Mouse (Mus musculus) liver, postnatal 0 days (tissue): ENCODE measurements around the gene Borcs7. TPM values are rescaled to one million over a fixed set of nuclear protein-coding genes. Genes with fewer than 3 reads are reported as not detected.
A peak's percentile ranks its signal among the peaks of the same experiment; 100 is the strongest.

Source experiments
- ATAC-seq: fragments of 200-750 bp; cut with Nextera tagmentation; 2 replicates; pipeline ENCODE4 v1.8.0; 2017; ENCODE audit warnings: mild to moderate bottlenecking, moderate library complexity
- DNase-seq: peaks from one replicate; pipeline ENCODE4 v3.0.0-alpha.2; 2016
- H3K27ac ChIP-seq: fragments of 300-500 bp; sonication (generic); 2 replicates; pipeline ENCODE4 v1.5.1; 2014; ENCODE audit warnings: antibody characterized with exemption, moderate library complexity, mild to moderate bottlenecking, low read depth
- H3K27me3 ChIP-seq: fragments of 300-500 bp; sonication (generic); 2 replicates; pipeline ENCODE4 v1.6.1; 2014; ENCODE audit warnings: low read length, control low read depth, mixed read lengths; ENCODE audit not compliant: insufficient read depth
- H3K36me3 ChIP-seq: fragments of 300-500 bp; sonication (generic); replicated peaks from 2 replicates; pipeline ENCODE4 v1.6.1; 2014; ENCODE audit warnings: mild to moderate bottlenecking, control low read depth, low read length, moderate library complexity, mixed read lengths; ENCODE audit not compliant: insufficient read depth
- H3K4me1 ChIP-seq: fragments of 300-500 bp; sonication (generic); 2 replicates; pipeline ENCODE4 v1.6.1; 2014; ENCODE audit warnings: antibody characterized with exemption, mild to moderate bottlenecking, control low read depth; ENCODE audit not compliant: insufficient read depth
- H3K4me2 ChIP-seq: fragments of 300-500 bp; sonication (generic); 2 replicates; pipeline ENCODE4 v1.6.1; 2014; ENCODE audit warnings: low read depth, mild to moderate bottlenecking, low read length, moderate library complexity, mixed read lengths
- H3K4me3 ChIP-seq: fragments of 300-500 bp; sonication (generic); 2 replicates; pipeline ENCODE4 v1.5.1; 2014; ENCODE audit warnings: low read depth, low read length
- H3K9ac ChIP-seq: fragments of 300-500 bp; sonication (generic); replicated peaks from 2 replicates; pipeline ENCODE4 v1.6.1; 2014; ENCODE audit warnings: mild to moderate bottlenecking, moderate library complexity
- H3K9me3 ChIP-seq: fragments of 300-500 bp; sonication (generic); 2 replicates; pipeline ENCODE4 v1.6.1; 2016; ENCODE audit warnings: mild to moderate bottlenecking, control low read depth, low read length, mixed read lengths
- CTCF ChIP-seq: sonication (generic); IDR thresholded peaks from 2 replicates; pipeline ENCODE4 v1.5.1; 2016; ENCODE audit warnings: antibody characterized with exemption, low read depth
- EP300 ChIP-seq: IDR thresholded peaks from 2 replicates; pipeline ENCODE4 v1.6.1; 2016; ENCODE audit warnings: antibody characterized with exemption, low read depth, mild to moderate bottlenecking
- whole genome bisulfite sequencing: fragments of 180-500 bp; shearing (Covaris S2); extraction: QIAGEN DNeasy Blood & Tissue Kit; methylation state at CpG from one replicate; pipeline ENCODE4 v1.1.7; 2014; ENCODE audit not compliant: insufficient replicate concordance; 5-methylcytosine and 5-hydroxymethylcytosine counted together
- polyA plus RNA-seq: library from polyadenylated mRNA; unstranded; fragments of >200 nt; fragmentation: Nextera tagmentation; extraction: Ambion mirVana; gene quantifications from 2 replicates; pipeline ENCODE4 v1.2.1, GENCODE M21; 2015

The Borcs7 gene
- polyA plus RNA-seq, 1 experiment from 2014 or later = 7.1 TPM

GRCm38 (mm10) chr19:46644793-46645602 is 44.7 kb upstream of the Borcs7 start:
- 50% methylated on average over 12 of the region's 12 CpGs for WGBS
- peak overlapping the region; percentile 81 for H3K27ac ChIP-seq
- 0 out of 2 replicates have a peak overlapping the region, but pooled peaks have one; percentile 22 for H3K4me2 ChIP-seq
- no peaks in the 10 kb centered on the region for H3K27me3 ChIP-seq
- no peaks in the 10 kb centered on the region for H3K9me3 ChIP-seq
- TF ChIP-seq EP300 (no peak), CTCF (no peak)
- DNase-seq (no peak), ATAC-seq (peak; percentile 9; the same call in 1 of the 2 replicates)
- H3K36me3 ChIP-seq = peaks cover 42% of the 10 kb centered on the region
- H3K4me1 ChIP-seq = peaks cover 68% of the 10 kb centered on the region
- H3K4me3 ChIP-seq = no peak overlapping the region
- peak overlapping the region; percentile 3 for H3K9ac ChIP-seq

DNA sequence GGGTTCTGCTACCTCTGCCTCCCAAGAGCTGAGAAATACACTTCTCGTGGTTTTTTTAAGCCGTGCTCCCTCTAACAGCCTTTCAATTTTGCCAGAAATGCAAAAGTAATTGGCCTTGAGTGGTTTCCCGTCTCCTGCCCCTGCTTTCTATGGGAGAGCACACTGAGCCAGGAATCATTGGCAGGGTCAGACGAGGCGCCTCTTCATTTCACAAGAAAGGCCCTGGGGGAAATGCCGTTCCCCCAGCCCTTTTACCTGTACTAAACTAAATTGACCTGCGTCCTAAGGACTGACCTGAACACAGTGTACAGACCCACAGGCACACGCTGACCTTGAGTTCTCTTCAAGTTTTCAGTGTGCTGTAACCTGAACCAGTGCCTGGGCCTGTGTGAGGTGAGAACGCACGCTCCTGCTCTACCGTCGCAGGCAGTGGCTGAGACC is 43.6 kb upstream of the Borcs7 start:
- Histone ChIP-seq H3K9me3 (no peaks in the 10 kb centered on the region), H3K9ac (no peak overlapping the region), H3K36me3 (peaks cover 37% of the 10 kb centered on the region), H3K4me2 (no peak overlapping the region), H3K27ac (peak overlapping the region; percentile 81), H3K27me3 (no peaks in the 10 kb centered on the region), H3K4me3 (no peak overlapping the region), H3K4me1 (peaks cover 60% of the 10 kb centered on the region)
- peak; percentile 72 for ATAC-seq
- no peak for DNase-seq
- 65% methylated on average over 12 of the region's 12 CpGs for WGBS
- TF ChIP-seq CTCF = no peak
- peak; percentile 62 for TF ChIP-seq EP300

DNA sequence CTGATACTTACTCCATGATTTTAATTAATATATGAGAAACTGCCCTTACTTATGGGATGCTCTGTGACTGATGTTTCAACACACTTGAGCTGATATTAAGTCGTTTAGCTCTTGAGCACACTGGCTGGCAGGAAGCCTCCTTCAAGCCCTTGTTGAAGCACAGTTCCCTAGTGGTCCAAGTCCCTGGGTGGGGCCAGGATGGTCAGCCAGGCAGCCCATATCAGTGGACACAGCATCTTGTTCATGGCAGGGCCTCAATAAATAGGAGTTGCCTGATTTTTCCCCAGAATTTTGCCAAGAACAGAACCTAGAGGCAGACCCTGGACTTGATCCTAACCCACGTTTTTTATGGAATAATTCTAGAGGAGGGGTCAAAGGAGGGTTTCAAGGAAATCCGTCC is 42.5 kb upstream of the Borcs7 start:
- no peak overlapping the region for H3K4me2 ChIP-seq
- peaks cover 39% of the 10 kb centered on the region for H3K36me3 ChIP-seq

GRCm38 (mm10) chr19:46647850-46648249 is 41.9 kb upstream of the Borcs7 start:
- Histone ChIP-seq H3K4me1 (peaks cover 43% of the 10 kb centered on the region), H3K4me2 (no peak overlapping the region), H3K27ac (peak overlapping the region; percentile 55; the same call in 1 of the 2 replicates), H3K4me3 (no peak overlapping the region), H3K9me3 (no peaks in the 10 kb centered on the region), H3K36me3 (peaks cover 42% of the 10 kb centered on the region), H3K9ac (no peak overlapping the region), H3K27me3 (no peaks in the 10 kb centered on the region)
- WGBS = 66% methylated on average over 8 of the region's 8 CpGs
- DNase-seq = no peak
- TF ChIP-seq EP300 (no peak), CTCF (peak; percentile 38)
- peak; percentile 20 for ATAC-seq

More for the DNA sequence above, 42.5 kb upstream of the Borcs7 start:
- H3K27ac ChIP-seq = peak overlapping the region; percentile 81
- no peak overlapping the region for H3K4me3 ChIP-seq
- ATAC-seq (no peak), DNase-seq (no peak)
- H3K4me1 ChIP-seq = peaks cover 48% of the 10 kb centered on the region
- no peak for TF ChIP-seq CTCF
- TF ChIP-seq EP300 = no peak
- H3K9ac ChIP-seq = no peak overlapping the region
- no peaks in the 10 kb centered on the region for H3K27me3 ChIP-seq
- no peaks in the 10 kb centered on the region for H3K9me3 ChIP-seq
- 69% methylated on average over 3 of the region's 3 CpGs for WGBS

DNA sequence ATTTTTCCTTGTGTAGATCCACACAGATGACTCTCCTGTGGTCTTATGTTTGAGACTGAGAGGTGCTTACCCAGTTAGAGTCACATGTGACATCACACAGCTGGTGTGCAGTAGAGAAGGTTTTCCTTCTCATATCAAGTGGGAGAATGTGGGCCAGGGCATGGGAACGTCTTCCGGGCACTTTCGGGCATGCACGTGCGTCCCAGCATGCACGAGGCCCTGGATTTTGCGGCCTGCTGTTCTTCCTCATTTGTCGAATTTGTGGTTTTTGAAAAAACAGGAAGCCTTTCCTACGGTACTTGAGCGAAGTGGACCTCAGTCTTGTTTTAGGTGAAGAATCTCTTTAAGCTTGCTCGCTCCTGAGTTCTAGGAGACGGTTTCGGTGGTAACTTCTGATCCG is 41.1 kb upstream of the Borcs7 start:
- Histone ChIP-seq H3K4me1 (peaks cover 39% of the 10 kb centered on the region), H3K27ac (peak overlapping the region; percentile 55; the same call in 1 of the 2 replicates), H3K9ac (no peak overlapping the region), H3K27me3 (no peaks in the 10 kb centered on the region), H3K9me3 (no peaks in the 10 kb centered on the region), H3K4me2 (no peak overlapping the region), H3K4me3 (no peak overlapping the region), H3K36me3 (peaks cover 50% of the 10 kb centered on the region)
- no peak for TF ChIP-seq EP300
- TF ChIP-seq CTCF = no peak
- WGBS = 63% methylated on average over 14 of the region's 14 CpGs
- ATAC-seq (no peak), DNase-seq (no peak)

- no peak for DNase-seq
- Histone ChIP-seq H3K9me3 (no peaks in the 10 kb centered on the region), H3K27ac (peak overlapping the region; percentile 11; the same call in 1 of the 2 replicates), H3K27me3 (no peaks in the 10 kb centered on the region), H3K4me1 (peaks cover 12% of the 10 kb centered on the region; the same call in 1 of the 2 replicates), H3K4me2 (no peak overlapping the region), H3K9ac (no peak overlapping the region), H3K4me3 (no peak overlapping the region), H3K36me3 (peaks cover 58% of the 10 kb centered on the region)
- TF ChIP-seq CTCF = no peak
- TF ChIP-seq EP300 = no peak
- 69% methylated on average over 5 of the region's 5 CpGs for WGBS
- ATAC-seq = no peak
Observed at GRCm38 (mm10) chr19:46653188-46653587, 36.5 kb upstream of the Borcs7 start.
